Mouse (Mus musculus): ENCODE measurements at regions not wholly inside any gene's neighbourhood (a gene's known extent, or its start where the extent isn't known, plus 50 kb on each side); places are given as distances from the start of the nearest gene placed in this dataset.

DNA sequence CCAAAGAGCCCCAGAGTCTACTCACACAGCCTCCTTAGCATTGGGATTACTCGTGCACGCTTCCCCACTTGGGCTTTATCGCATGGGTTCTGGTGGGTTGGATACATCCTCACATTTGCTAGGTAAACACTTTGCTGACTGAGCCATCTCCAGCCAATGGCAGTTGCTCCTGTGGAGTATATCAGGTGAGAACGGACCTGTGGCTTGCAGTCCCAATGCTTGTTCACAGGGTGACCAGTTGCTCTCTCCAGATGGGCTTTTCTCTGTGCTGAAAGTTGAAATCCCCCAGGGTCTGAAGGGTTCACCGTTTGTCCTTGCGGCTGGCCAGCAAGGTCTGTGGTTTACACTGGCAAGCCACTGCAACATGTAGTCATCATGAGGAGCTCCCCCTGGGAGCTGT is 79.1 kb upstream of the Foxo1 start:
- Histone ChIP-seq H3K4me1 (ENCODE audit: control insufficient read depth, insufficient read depth, low read length) (peaks cover 6% of the 10 kb centered on the region; the same call in 1 of the 2 replicates), H3K4me2 (replicated peaks; ENCODE audit: low read depth, low read length) (no peak overlapping the region), H3K36me3 (ENCODE audit: control insufficient read depth, insufficient read depth, low read length) (no peaks in the 10 kb centered on the region), H3K27ac (ENCODE audit: low read length) (no peak overlapping the region), H3K9me3 (ENCODE audit: control insufficient read depth, low read depth, low read length) (no peaks in the 10 kb centered on the region), H3K9ac (replicated peaks; ENCODE audit: low read depth, low read length) (no peak overlapping the region), H3K27me3 (ENCODE audit: control insufficient read depth, insufficient read depth, low read length) (no peaks in the 10 kb centered on the region), H3K4me3 (ENCODE audit: low read depth, low read length) (no peak overlapping the region)
- ATAC-seq (ENCODE audit: insufficient number of reproducible peaks, insufficient read depth, low FRiP score, low read depth), result no peak
- WGBS, result 87% methylated on average over 6 of the region's 6 CpGs

DNA sequence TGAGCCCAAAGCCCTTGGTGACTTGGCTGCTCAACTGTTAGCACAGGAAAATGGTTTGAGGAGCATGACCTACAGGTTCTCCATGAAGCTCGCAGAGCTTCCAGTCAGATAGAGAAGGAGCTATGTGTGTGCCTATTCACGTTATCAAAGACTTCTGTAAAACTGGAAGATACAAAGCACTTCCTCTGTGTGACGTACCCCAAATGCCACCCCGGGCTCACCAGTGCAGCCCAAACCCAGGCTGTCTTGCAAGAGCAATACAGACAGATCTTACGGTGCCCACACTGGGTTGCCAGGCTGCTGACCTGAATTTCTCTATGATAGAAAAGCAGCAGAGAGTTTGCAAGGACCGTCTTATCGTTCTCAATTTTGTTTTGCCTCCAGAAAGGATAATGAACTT is 78.1 kb upstream of the Foxo1 start:
- H3K36me3 ChIP-seq (ENCODE audit: control insufficient read depth, insufficient read depth, low read length), result no peaks in the 10 kb centered on the region
- H3K4me1 ChIP-seq (ENCODE audit: control insufficient read depth, insufficient read depth, low read length), result peaks cover 6% of the 10 kb centered on the region; the same call in 1 of the 2 replicates
- no peaks in the 10 kb centered on the region for H3K9me3 ChIP-seq (ENCODE audit: control insufficient read depth, low read depth, low read length)
- no peak overlapping the region for H3K27ac ChIP-seq (ENCODE audit: low read length)
- no peak overlapping the region for H3K4me3 ChIP-seq (ENCODE audit: low read depth, low read length)
- H3K27me3 ChIP-seq (ENCODE audit: control insufficient read depth, insufficient read depth, low read length), result no peaks in the 10 kb centered on the region
- ATAC-seq (ENCODE audit: insufficient number of reproducible peaks, insufficient read depth, low FRiP score, low read depth), result no peak
- no peak overlapping the region for H3K9ac ChIP-seq (replicated peaks; ENCODE audit: low read depth, low read length)
- H3K4me2 ChIP-seq (replicated peaks; ENCODE audit: low read depth, low read length), result no peak overlapping the region
- 81% methylated on average over 7 of the region's 7 CpGs for WGBS

GRCm38 (mm10) chr3:52193026-52193425 is 75.1 kb upstream of the Foxo1 start:
- Histone ChIP-seq H3K4me3 (ENCODE audit: low read depth, low read length) (no peak overlapping the region), H3K27me3 (ENCODE audit: control insufficient read depth, insufficient read depth, low read length) (no peaks in the 10 kb centered on the region), H3K36me3 (ENCODE audit: control insufficient read depth, insufficient read depth, low read length) (no peaks in the 10 kb centered on the region), H3K9me3 (ENCODE audit: control insufficient read depth, low read depth, low read length) (no peaks in the 10 kb centered on the region), H3K27ac (ENCODE audit: low read length) (no peak overlapping the region), H3K9ac (replicated peaks; ENCODE audit: low read depth, low read length) (no peak overlapping the region), H3K4me1 (ENCODE audit: control insufficient read depth, insufficient read depth, low read length) (peaks cover 14% of the 10 kb centered on the region), H3K4me2 (replicated peaks; ENCODE audit: low read depth, low read length) (no peak overlapping the region)
- 51% methylated on average over 7 of the region's 7 CpGs for WGBS
- ATAC-seq (ENCODE audit: insufficient number of reproducible peaks, insufficient read depth, low FRiP score, low read depth), result no peak

DNA sequence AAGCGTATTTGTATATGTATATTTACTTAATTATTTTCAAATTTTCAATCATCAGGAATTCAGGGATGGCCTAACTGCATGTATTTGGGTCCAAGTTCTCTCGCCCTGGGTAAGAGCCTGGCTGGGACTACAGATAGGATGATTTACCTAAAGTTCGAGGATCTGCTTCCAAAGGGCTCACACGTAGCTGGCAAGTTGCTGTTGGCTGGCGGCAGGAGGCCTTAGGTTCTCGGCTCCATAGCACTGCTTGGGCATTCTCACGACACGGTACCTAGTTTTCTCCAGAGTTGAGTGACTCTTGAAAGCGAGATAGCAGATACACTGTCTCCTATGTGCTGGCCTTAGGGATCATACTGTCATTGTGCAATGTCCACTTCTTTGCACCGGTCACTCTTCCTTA is 73.9 kb upstream of the Foxo1 start:
- Histone ChIP-seq H3K36me3 (ENCODE audit: control insufficient read depth, insufficient read depth, low read length) (no peaks in the 10 kb centered on the region), H3K27ac (ENCODE audit: low read length) (no peak overlapping the region), H3K27me3 (ENCODE audit: control insufficient read depth, insufficient read depth, low read length) (no peaks in the 10 kb centered on the region), H3K4me2 (replicated peaks; ENCODE audit: low read depth, low read length) (no peak overlapping the region), H3K4me1 (ENCODE audit: control insufficient read depth, insufficient read depth, low read length) (peaks cover 14% of the 10 kb centered on the region), H3K9ac (replicated peaks; ENCODE audit: low read depth, low read length) (no peak overlapping the region), H3K9me3 (ENCODE audit: control insufficient read depth, low read depth, low read length) (no peaks in the 10 kb centered on the region), H3K4me3 (ENCODE audit: low read depth, low read length) (no peak overlapping the region)
- WGBS, result 89% methylated on average over 10 of the region's 10 CpGs
- no peak for ATAC-seq (ENCODE audit: insufficient number of reproducible peaks, insufficient read depth, low FRiP score, low read depth)

DNA sequence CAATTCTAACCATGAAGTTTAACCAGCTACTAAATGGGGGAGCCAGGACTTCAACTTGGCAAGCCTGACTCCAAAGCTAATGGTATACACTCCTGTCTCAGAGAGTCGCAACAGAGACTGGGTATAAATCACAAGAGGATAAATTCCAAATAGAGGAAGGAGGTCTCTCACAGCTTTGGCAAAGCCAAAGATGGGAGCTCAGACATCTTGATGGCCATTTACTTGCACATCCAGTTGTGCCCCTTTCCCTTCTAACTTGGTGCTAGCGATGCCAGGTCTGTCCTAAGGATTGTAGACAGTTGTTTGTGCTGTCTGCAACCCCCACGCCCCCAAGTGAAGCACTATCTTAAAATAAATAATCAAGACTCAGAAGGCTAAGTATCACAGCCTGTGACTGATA is 72.7 kb upstream of the Foxo1 start:
- Histone ChIP-seq H3K4me3 (ENCODE audit: low read depth, low read length) (peak overlapping the region; percentile 26; the same call in 1 of the 2 replicates), H3K9ac (replicated peaks; ENCODE audit: low read depth, low read length) (no peak overlapping the region), H3K4me1 (ENCODE audit: control insufficient read depth, insufficient read depth, low read length) (peaks cover 14% of the 10 kb centered on the region), H3K27me3 (ENCODE audit: control insufficient read depth, insufficient read depth, low read length) (no peaks in the 10 kb centered on the region), H3K36me3 (ENCODE audit: control insufficient read depth, insufficient read depth, low read length) (no peaks in the 10 kb centered on the region), H3K27ac (ENCODE audit: low read length) (no peak overlapping the region), H3K4me2 (replicated peaks; ENCODE audit: low read depth, low read length) (peak overlapping the region; percentile 65; the same call in 1 of the 2 replicates), H3K9me3 (ENCODE audit: control insufficient read depth, low read depth, low read length) (no peaks in the 10 kb centered on the region)
- WGBS, result 57% methylated on average over 3 of the region's 3 CpGs
- no peak for ATAC-seq (ENCODE audit: insufficient number of reproducible peaks, insufficient read depth, low FRiP score, low read depth)

DNA sequence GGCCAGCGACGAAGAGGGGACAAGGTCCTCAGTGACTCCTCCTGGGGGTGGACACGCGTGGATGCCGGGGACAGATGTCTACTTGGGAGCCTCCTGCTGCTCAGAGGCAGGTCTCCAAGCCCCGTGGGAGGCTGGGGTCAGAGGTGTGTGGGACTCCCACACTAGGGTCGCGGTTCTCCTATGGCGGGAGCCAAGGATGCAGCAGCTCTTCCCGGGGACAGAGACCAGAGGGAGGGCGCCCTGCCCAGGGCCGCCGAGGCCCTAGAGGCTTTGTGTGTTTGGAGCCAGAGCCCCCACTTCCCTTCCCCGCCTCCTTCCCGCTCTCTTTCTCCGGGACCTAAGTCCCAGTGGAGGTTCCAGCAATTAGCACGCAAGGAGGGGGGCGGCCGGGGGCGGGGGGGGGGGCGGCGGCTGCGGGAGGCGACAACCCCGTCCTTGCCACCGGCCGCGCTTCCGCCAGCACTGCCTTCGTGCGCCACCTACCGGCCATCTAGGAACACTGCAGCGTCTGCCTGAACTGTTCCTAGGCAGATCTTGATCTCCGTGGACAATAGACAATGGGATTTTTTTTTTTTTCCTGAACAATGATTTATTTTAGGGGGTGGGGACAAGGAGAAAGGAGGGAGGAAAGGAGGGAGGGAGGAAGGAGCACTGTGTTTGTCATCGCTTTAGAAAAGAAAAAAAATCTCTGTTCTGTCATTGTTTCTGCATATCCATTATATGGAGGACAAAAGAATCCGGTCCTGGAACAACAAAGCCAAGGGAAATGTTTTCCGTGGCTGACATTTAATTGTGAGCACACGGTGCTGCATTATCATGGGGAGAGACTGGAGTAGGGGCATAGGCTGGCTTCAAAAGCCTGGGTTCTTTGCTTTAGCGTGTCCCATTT is 71.8 kb upstream of the Foxo1 start:
- 6% methylated on average over 34 of the region's 39 CpGs for WGBS

DNA sequence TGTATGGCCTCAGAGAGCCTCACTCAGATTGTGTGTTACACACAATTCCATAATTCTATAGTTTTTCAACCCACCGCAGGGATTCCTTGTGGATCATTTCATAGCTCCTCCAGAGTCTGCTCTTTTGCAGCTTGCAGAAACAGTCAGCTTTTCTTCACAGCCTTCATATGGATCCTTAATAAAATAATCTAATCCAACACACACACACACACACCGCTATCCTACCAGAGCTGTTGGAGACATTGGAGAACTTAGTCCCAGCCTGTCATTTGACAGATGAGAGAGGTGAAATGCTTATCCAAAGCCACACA is 71.2 kb upstream of the Foxo1 start:
- Histone ChIP-seq H3K9me3 (ENCODE audit: control insufficient read depth, low read depth, low read length) (no peaks in the 10 kb centered on the region), H3K4me2 (replicated peaks; ENCODE audit: low read depth, low read length) (peak overlapping the region; percentile 65), H3K27ac (ENCODE audit: low read length) (no peak overlapping the region; the same call in 1 of the 2 replicates), H3K9ac (replicated peaks; ENCODE audit: low read depth, low read length) (no peak overlapping the region), H3K27me3 (ENCODE audit: control insufficient read depth, insufficient read depth, low read length) (no peaks in the 10 kb centered on the region), H3K4me1 (ENCODE audit: control insufficient read depth, insufficient read depth, low read length) (peaks cover 14% of the 10 kb centered on the region), H3K36me3 (ENCODE audit: control insufficient read depth, insufficient read depth, low read length) (no peaks in the 10 kb centered on the region), H3K4me3 (ENCODE audit: low read depth, low read length) (0 out of 2 replicates have a peak overlapping the region, but pooled peaks have one; percentile 26)
- no peak for ATAC-seq (ENCODE audit: insufficient number of reproducible peaks, insufficient read depth, low FRiP score, low read depth)
- 59% methylated on average over 2 of the region's 2 CpGs for WGBS

More for the DNA sequence above, 71.8 kb upstream of the Foxo1 start:
- Histone ChIP-seq H3K9me3 (ENCODE audit: control insufficient read depth, low read depth, low read length) (no peaks in the 10 kb centered on the region), H3K4me1 (ENCODE audit: control insufficient read depth, insufficient read depth, low read length) (peaks cover 14% of the 10 kb centered on the region), H3K4me2 (replicated peaks; ENCODE audit: low read depth, low read length) (peak overlapping the region; percentile 65), H3K9ac (replicated peaks; ENCODE audit: low read depth, low read length) (peak overlapping the region; percentile 28; the same call in 1 of the 2 replicates), H3K27me3 (ENCODE audit: control insufficient read depth, insufficient read depth, low read length) (no peaks in the 10 kb centered on the region), H3K36me3 (ENCODE audit: control insufficient read depth, insufficient read depth, low read length) (no peaks in the 10 kb centered on the region), H3K27ac (ENCODE audit: low read length) (no peak overlapping the region), H3K4me3 (ENCODE audit: low read depth, low read length) (peak overlapping the region; percentile 26)
- ATAC-seq (ENCODE audit: insufficient number of reproducible peaks, insufficient read depth, low FRiP score, low read depth), result peak; percentile 59; the same call in 1 of the 2 replicates

DNA sequence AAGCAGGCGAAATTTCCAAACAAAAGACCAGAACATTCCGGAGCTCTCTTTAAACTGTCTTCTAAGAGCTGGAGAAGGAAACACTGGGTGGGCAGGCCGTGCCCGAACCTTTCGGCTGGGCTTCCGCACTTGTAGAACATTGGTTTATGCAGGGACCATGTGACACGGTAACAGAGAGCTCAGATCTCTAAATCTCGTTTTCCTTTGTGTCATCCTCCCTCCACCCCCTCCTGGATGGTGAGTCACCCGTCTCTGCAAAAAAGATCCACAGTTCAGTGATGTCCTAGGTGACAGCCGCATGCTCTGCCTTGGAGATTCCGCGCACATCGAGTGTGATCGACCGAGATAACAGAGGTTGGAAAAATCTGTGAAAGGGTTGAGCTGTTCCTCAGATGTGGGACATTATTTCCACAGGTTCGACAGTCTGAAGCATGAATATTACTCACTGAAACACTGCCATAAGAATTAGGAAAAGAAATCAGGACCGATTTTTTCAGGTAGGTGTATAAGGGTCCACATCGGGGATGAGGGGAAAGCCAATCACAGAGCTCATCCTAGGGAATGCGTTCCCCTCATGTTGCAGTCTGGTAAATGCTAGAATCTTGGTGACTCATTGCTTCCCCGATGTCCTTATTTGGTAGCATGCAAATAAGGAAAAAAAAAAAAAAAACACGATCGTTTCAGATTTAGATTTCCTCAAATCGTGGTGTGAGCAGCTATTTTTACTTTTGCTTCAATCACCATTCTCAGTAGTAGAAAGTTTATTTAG is 70.0 kb upstream of the Foxo1 start:
- Histone ChIP-seq H3K27ac (ENCODE audit: low read length) (no peak overlapping the region), H3K4me1 (ENCODE audit: control insufficient read depth, insufficient read depth, low read length) (peaks cover 10% of the 10 kb centered on the region), H3K9ac (replicated peaks; ENCODE audit: low read depth, low read length) (no peak overlapping the region), H3K36me3 (ENCODE audit: control insufficient read depth, insufficient read depth, low read length) (no peaks in the 10 kb centered on the region), H3K4me3 (ENCODE audit: low read depth, low read length) (no peak overlapping the region), H3K9me3 (ENCODE audit: control insufficient read depth, low read depth, low read length) (no peaks in the 10 kb centered on the region), H3K27me3 (ENCODE audit: control insufficient read depth, insufficient read depth, low read length) (no peaks in the 10 kb centered on the region), H3K4me2 (replicated peaks; ENCODE audit: low read depth, low read length) (peak overlapping the region; percentile 26; the same call in 1 of the 2 replicates)
- WGBS, result 60% methylated on average over 23 of the region's 23 CpGs
- ATAC-seq (ENCODE audit: insufficient number of reproducible peaks, insufficient read depth, low FRiP score, low read depth), result 0 out of 2 replicates have a peak, but pooled peaks have one; percentile 8

All from stomach, embryonic 14.5 days (tissue).